Mouse (Mus musculus) MEL (cell line): Measurements from ENCODE around the gene Olfr1031. TPM values are rescaled to one million over a fixed set of nuclear protein-coding genes. Genes with fewer than 3 reads are reported as not detected.
"Not testable (repeated sequence)": the region's sequence is repeated elsewhere in the genome, so short reads cannot be mapped to it uniquely, and the experiment has no call there.

Experiments
- DNase-seq: peaks from one replicate; pipeline ENCODE4 v3.0.0; 2011; ENCODE audit warnings: low read depth, low spot score
- H3K27ac ChIP-seq: 2 replicates; pipeline ENCODE4 v1.5.1; 2012; ENCODE audit warnings: low read depth, mild to moderate bottlenecking, control low read depth, low read length, moderate library complexity; ENCODE audit not compliant: control insufficient read depth
- H3K27me3 ChIP-seq, 2 experiments: fragments of 150-350 bp in 1 of 2; sonication (generic) in 1 of 2; 2 replicates each; pipeline ENCODE4 v1.6.1; 2012; ENCODE audit warnings: low read length in 2 of 2, mild to moderate bottlenecking in 2 of 2, improper control_type of control experiment in 1 of 2, moderate library complexity in 1 of 2; ENCODE audit not compliant: insufficient read depth in 2 of 2, control insufficient read depth in 1 of 2
- H3K36me3 ChIP-seq, 2 experiments: 2 replicates each; pipeline ENCODE4 v1.6.1; 2012 to 2014; ENCODE audit warnings: low read length in 2 of 2, improper control_type of control experiment in 1 of 2, inconsistent platforms in 1 of 2, mild to moderate bottlenecking in 1 of 2; ENCODE audit not compliant: insufficient read depth in 2 of 2, control insufficient read depth in 1 of 2
- H3K4me1 ChIP-seq, 2 experiments: fragments of 150-350 bp in 1 of 2; sonication (generic) in 1 of 2; 2 replicates each; pipeline ENCODE4 v1.6.1; 2012; ENCODE audit warnings: low read length in 2 of 2, improper control_type of control experiment in 1 of 2, mild to moderate bottlenecking in 1 of 2; ENCODE audit not compliant: insufficient read depth in 2 of 2, control insufficient read depth in 1 of 2
- H3K4me3 ChIP-seq, 2 experiments: fragments of 150-350 bp in 1 of 2; sonication (generic) in 1 of 2; 2 replicates each; pipeline ENCODE4 v1.5.1; 2012; ENCODE audit warnings: low read depth in 2 of 2, low read length in 2 of 2, mild to moderate bottlenecking in 2 of 2, moderate library complexity in 2 of 2, control low read depth in 1 of 2, improper control_type of control experiment in 1 of 2; ENCODE audit not compliant: control insufficient read depth in 1 of 2, insufficient read depth in 1 of 2
- H3K79me2 ChIP-seq: 2 replicates; pipeline ENCODE4 v1.6.1; 2012; ENCODE audit warnings: mild to moderate bottlenecking, low read length, moderate library complexity; ENCODE audit not compliant: control insufficient read depth, poor library complexity, insufficient read depth
- H3K9ac ChIP-seq: 2 replicates; pipeline ENCODE4 v1.6.1; 2012; ENCODE audit warnings: low read depth, mild to moderate bottlenecking, control low read depth, low read length, moderate library complexity; ENCODE audit not compliant: control insufficient read depth, poor library complexity, severe bottlenecking
- H3K9me3 ChIP-seq: fragments of 150-350 bp; sonication (generic); replicated peaks from 2 replicates; pipeline ENCODE4 v1.6.1; 2012; ENCODE audit warnings: mild to moderate bottlenecking, low read length, improper control_type of control experiment, moderate library complexity; ENCODE audit not compliant: insufficient read depth
- BHLHE40 ChIP-seq: IDR thresholded peaks from 2 replicates; pipeline ENCODE4 v1.6.1; 2012; ENCODE audit warnings: low read depth, mild to moderate bottlenecking, inconsistent platforms, low read length, improper control_type of control experiment, borderline replicate concordance
- CHD1 ChIP-seq: IDR thresholded peaks from 2 replicates; pipeline ENCODE4 v1.6.1; 2012; ENCODE audit warnings: low read depth, mild to moderate bottlenecking, inconsistent platforms, low read length, improper control_type of control experiment
- MAZ ChIP-seq: IDR thresholded peaks from 2 replicates; pipeline ENCODE4 v1.6.1; 2012; ENCODE audit warnings: low read depth, mild to moderate bottlenecking, inconsistent platforms, low read length, improper control_type of control experiment
- RAD21 ChIP-seq: IDR thresholded peaks from 2 replicates; pipeline ENCODE4 v1.6.1; 2011; ENCODE audit warnings: mild to moderate bottlenecking, low read depth, low read length, improper control_type of control experiment
- SIN3A ChIP-seq: IDR thresholded peaks from 2 replicates; pipeline ENCODE4 v1.6.1; 2012; ENCODE audit warnings: low read length, improper control_type of control experiment, inconsistent platforms
- ZKSCAN1 ChIP-seq: IDR thresholded peaks from 2 replicates; pipeline ENCODE4 v1.6.1; 2012; ENCODE audit warnings: low read depth, mild to moderate bottlenecking, inconsistent platforms, low read length, improper control_type of control experiment, moderate library complexity
- polyA plus RNA-seq, 2 experiments: library from polyadenylated mRNA; stranded (reverse) in 1 of 2; unstranded in 1 of 2; fragments of >175 nt in 1 of 2; fragments of >200 nt in 1 of 2; gene quantifications; 2 replicates each; pipeline versions ENCODE4 v1.2.1 to v1.2.4; 2012; ENCODE audit warnings: low replicate concordance in 2 of 2, low read depth in 1 of 2; ENCODE audit not compliant: insufficient read length in 2 of 2, insufficient read depth in 1 of 2, missing spikeins in 1 of 2
- total RNA-seq: library from RNA; depleted of rRNA; stranded (reverse); fragments of 300-350 nt; gene quantifications from 2 replicates; pipeline ENCODE4 v1.2.3, GENCODE M21; 2012; rRNA removed

The Olfr1031 gene
- total and polyA plus RNA-seq, 3 experiments: not detected

- H3K27me3 ChIP-seq: no peaks in the 10 kb centered on the region
- no peak within 1 kb of the TSS for H3K4me3 ChIP-seq
- no peaks in the 10 kb centered on the region for H3K36me3 ChIP-seq
- no peak within 1 kb of the TSS for H3K27ac ChIP-seq
- TF ChIP-seq BHLHE40: no peak
- no peak for TF ChIP-seq RAD21
- no peak for TF ChIP-seq CHD1
- TF ChIP-seq SIN3A: no peak
- TF ChIP-seq MAZ: no peak
- no peak for TF ChIP-seq ZKSCAN1
- no peak for DNase-seq
- H3K9ac ChIP-seq: no peak within 1 kb of the TSS
- H3K4me1 ChIP-seq: no peaks in the 10 kb centered on the region
- H3K79me2 ChIP-seq: no peaks in the 10 kb centered on the region
- H3K9me3 ChIP-seq: no peaks in the 10 kb centered on the region
Measured at GRCm38 (mm10) chr2:86005240-86005639, 15.1 kb downstream of the Olfr1031 start, which contains the start of gene Olfr1032. Gene Olfr1032, plus strand, starts transcription at chr2:86005540.

DNA sequence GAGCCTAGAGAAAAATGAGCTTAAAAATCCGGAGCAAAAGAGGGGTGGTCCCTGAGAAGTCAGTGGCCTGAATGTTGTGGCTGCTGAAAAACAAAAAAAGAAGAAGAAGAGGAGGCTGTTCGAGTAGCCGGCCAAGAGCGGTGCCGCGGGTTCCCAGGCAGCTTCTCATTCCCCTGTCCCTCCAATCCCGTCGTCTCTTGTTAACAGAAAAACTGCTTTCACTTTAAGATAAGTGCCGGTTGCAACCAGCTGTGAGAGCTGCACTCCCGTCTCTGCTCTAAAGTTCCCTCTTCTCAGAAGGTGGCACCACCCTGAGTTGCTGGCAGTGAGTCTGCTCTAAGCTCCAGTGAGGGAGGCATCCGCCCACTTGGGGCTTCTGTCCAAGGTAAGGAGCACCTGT is 30.3 kb downstream of the Olfr1031 start, which contains the start of gene Olfr1033:
Olfr1033 (plus strand) TSS at position 228 of the 400 bp plus-strand sequence.
- not testable (repeated sequence) for H3K9ac ChIP-seq, H3K4me3 ChIP-seq, DNase-seq, H3K36me3 ChIP-seq, H3K27me3 ChIP-seq, H3K79me2 ChIP-seq, H3K4me1 ChIP-seq, H3K9me3 ChIP-seq
- H3K27ac ChIP-seq: peak within 1 kb of the TSS; percentile 49; the same call in 1 of the 2 replicates

- H3K79me2 ChIP-seq, H3K27me3 ChIP-seq, H3K4me1 ChIP-seq, H3K4me3 ChIP-seq, H3K9ac ChIP-seq, DNase-seq, H3K27ac ChIP-seq, H3K9me3 ChIP-seq, H3K36me3 ChIP-seq: not testable (repeated sequence)
Measured at GRCm38 (mm10) chr2:86021518-86021917, 31.4 kb downstream of the Olfr1031 start.

Other genes starting within 250 kb of the Olfr1031 start
Only the 30 nearest of the 31 such genes appear.
- gene Olfr1012, start 227.5 kb upstream of the Olfr1031 start, total RNA-seq: not detected in 2 replicates
- not detected for gene Olfr1012, start 227.5 kb upstream of the Olfr1031 start, polyA plus RNA-seq
- not detected in 2 replicates for gene Olfr1013, start 223.2 kb upstream of the Olfr1031 start, total RNA-seq
- gene Olfr1013, start 223.2 kb upstream of the Olfr1031 start, polyA plus RNA-seq: not detected
- gene Olfr1014, start 217.6 kb upstream of the Olfr1031 start, total RNA-seq: not detected in 2 replicates
- gene Olfr1014, start 217.6 kb upstream of the Olfr1031 start, polyA plus RNA-seq: not detected
- not detected in 2 replicates for gene Olfr1015, start 208.3 kb upstream of the Olfr1031 start, total RNA-seq
- gene Olfr1015, start 208.3 kb upstream of the Olfr1031 start, polyA plus RNA-seq: not detected
- not detected in 2 replicates for gene Olfr1016, start 187.8 kb upstream of the Olfr1031 start, total RNA-seq
- gene Olfr1016, start 187.8 kb upstream of the Olfr1031 start, polyA plus RNA-seq: not detected
- gene Olfr1018, start 171.8 kb upstream of the Olfr1031 start, total RNA-seq: not detected in 2 replicates
- gene Olfr1018, start 171.8 kb upstream of the Olfr1031 start, polyA plus RNA-seq: not detected
- not detected in 2 replicates for gene Olfr1019, start 144.8 kb upstream of the Olfr1031 start, total RNA-seq
- gene Olfr1019, start 144.8 kb upstream of the Olfr1031 start, polyA plus RNA-seq: not detected
- not detected in 2 replicates for gene Olfr1020, start 143.3 kb upstream of the Olfr1031 start, total RNA-seq
- not detected for gene Olfr1020, start 143.3 kb upstream of the Olfr1031 start, polyA plus RNA-seq
- not detected in 2 replicates for gene Olfr1022, start 121.7 kb upstream of the Olfr1031 start, total RNA-seq
- gene Olfr1022, start 121.7 kb upstream of the Olfr1031 start, polyA plus RNA-seq: not detected
- not detected in 2 replicates for gene Olfr1023, start 104.7 kb upstream of the Olfr1031 start, total RNA-seq
- gene Olfr1023, start 104.7 kb upstream of the Olfr1031 start, polyA plus RNA-seq: not detected
- gene Olfr1024, start 85.3 kb upstream of the Olfr1031 start, total RNA-seq: not detected in 2 replicates
- not detected for gene Olfr1024, start 85.3 kb upstream of the Olfr1031 start, polyA plus RNA-seq
- gene Olfr1025-ps1, start 75.1 kb upstream of the Olfr1031 start, total RNA-seq: not detected in 2 replicates
- not detected for gene Olfr1025-ps1, start 75.1 kb upstream of the Olfr1031 start, polyA plus RNA-seq
- gene Olfr1026, start 68.7 kb upstream of the Olfr1031 start, total RNA-seq: not detected in 2 replicates
- not detected for gene Olfr1026, start 68.7 kb upstream of the Olfr1031 start, polyA plus RNA-seq
- gene Olfr1028, start 39.9 kb upstream of the Olfr1031 start, total RNA-seq: not detected in 2 replicates
- gene Olfr1028, start 39.9 kb upstream of the Olfr1031 start, polyA plus RNA-seq: not detected
- not detected in 2 replicates for gene Olfr1029, start 16.4 kb upstream of the Olfr1031 start, total RNA-seq
- not detected for gene Olfr1029, start 16.4 kb upstream of the Olfr1031 start, polyA plus RNA-seq
- not detected in 2 replicates for gene Olfr1030, start 11.0 kb upstream of the Olfr1031 start, total RNA-seq
- not detected for gene Olfr1030, start 11.0 kb upstream of the Olfr1031 start, polyA plus RNA-seq
- not detected in 2 replicates for gene Olfr1032, start 15.2 kb downstream of the Olfr1031 start, total RNA-seq
- not detected for gene Olfr1032, start 15.2 kb downstream of the Olfr1031 start, polyA plus RNA-seq
- not detected in 2 replicates for gene Olfr1033, start 30.3 kb downstream of the Olfr1031 start, total RNA-seq
- not detected for gene Olfr1033, start 30.3 kb downstream of the Olfr1031 start, polyA plus RNA-seq
- gene Olfr1034, start 55.6 kb downstream of the Olfr1031 start, total RNA-seq: not detected in 2 replicates
- gene Olfr1034, start 55.6 kb downstream of the Olfr1031 start, polyA plus RNA-seq: not detected
- gene Olfr1036, start 83.7 kb downstream of the Olfr1031 start, total RNA-seq: not detected in 2 replicates
- gene Olfr1036, start 83.7 kb downstream of the Olfr1031 start, polyA plus RNA-seq: not detected
- not detected in 2 replicates for gene Olfr1037, start 97.1 kb downstream of the Olfr1031 start, total RNA-seq
- not detected for gene Olfr1037, start 97.1 kb downstream of the Olfr1031 start, polyA plus RNA-seq
- not detected in 2 replicates for gene Olfr1039, start 145.6 kb downstream of the Olfr1031 start, total RNA-seq
- not detected for gene Olfr1039, start 145.6 kb downstream of the Olfr1031 start, polyA plus RNA-seq
- not detected in 2 replicates for gene Olfr1040, start 156.4 kb downstream of the Olfr1031 start, total RNA-seq
- not detected for gene Olfr1040, start 156.4 kb downstream of the Olfr1031 start, polyA plus RNA-seq
- gene Olfr1042, start 171.5 kb downstream of the Olfr1031 start, total RNA-seq: not detected in 2 replicates
- gene Olfr1042, start 171.5 kb downstream of the Olfr1031 start, polyA plus RNA-seq: not detected
- gene Olfr1043, start 177.2 kb downstream of the Olfr1031 start, total RNA-seq: not detected in 2 replicates
- not detected for gene Olfr1043, start 177.2 kb downstream of the Olfr1031 start, polyA plus RNA-seq
- gene Olfr1044, start 187.5 kb downstream of the Olfr1031 start, total RNA-seq: not detected in 2 replicates
- not detected for gene Olfr1044, start 187.5 kb downstream of the Olfr1031 start, polyA plus RNA-seq
- not detected in 2 replicates for gene Olfr52, start 195.4 kb downstream of the Olfr1031 start, total RNA-seq
- not detected for gene Olfr52, start 195.4 kb downstream of the Olfr1031 start, polyA plus RNA-seq
- not detected in 2 replicates for gene Olfr1045, start 212.7 kb downstream of the Olfr1031 start, total RNA-seq
- not detected for gene Olfr1045, start 212.7 kb downstream of the Olfr1031 start, polyA plus RNA-seq
- gene Olfr1046, start 229.0 kb downstream of the Olfr1031 start, total RNA-seq: not detected in 2 replicates
- gene Olfr1046, start 229.0 kb downstream of the Olfr1031 start, polyA plus RNA-seq: not detected
- not detected in 2 replicates for gene Olfr1047, start 241.1 kb downstream of the Olfr1031 start, total RNA-seq
- not detected for gene Olfr1047, start 241.1 kb downstream of the Olfr1031 start, polyA plus RNA-seq